Mouse (Mus musculus) embryo, embryonic 10.5 days (tissue): ENCODE measurements around the gene Tcf12.
A peak's percentile ranks its signal among the peaks of the same experiment; 100 is the strongest.

ENCODE experiments used
- DNase-seq: peaks from one replicate; pipeline ENCODE4 v3.0.0-alpha.2; 2015; ENCODE audit warnings: low spot score

The Tcf12 gene

GRCm38 (mm10) chr9:71835203-71835815 lies 276.4 kb downstream of the Tcf12 start:
- peak; percentile 60 for DNase-seq

- no peak for DNase-seq
Measured at GRCm38 (mm10) chr9:71834707-71835106, 277.0 kb downstream of the Tcf12 start.

DNA sequence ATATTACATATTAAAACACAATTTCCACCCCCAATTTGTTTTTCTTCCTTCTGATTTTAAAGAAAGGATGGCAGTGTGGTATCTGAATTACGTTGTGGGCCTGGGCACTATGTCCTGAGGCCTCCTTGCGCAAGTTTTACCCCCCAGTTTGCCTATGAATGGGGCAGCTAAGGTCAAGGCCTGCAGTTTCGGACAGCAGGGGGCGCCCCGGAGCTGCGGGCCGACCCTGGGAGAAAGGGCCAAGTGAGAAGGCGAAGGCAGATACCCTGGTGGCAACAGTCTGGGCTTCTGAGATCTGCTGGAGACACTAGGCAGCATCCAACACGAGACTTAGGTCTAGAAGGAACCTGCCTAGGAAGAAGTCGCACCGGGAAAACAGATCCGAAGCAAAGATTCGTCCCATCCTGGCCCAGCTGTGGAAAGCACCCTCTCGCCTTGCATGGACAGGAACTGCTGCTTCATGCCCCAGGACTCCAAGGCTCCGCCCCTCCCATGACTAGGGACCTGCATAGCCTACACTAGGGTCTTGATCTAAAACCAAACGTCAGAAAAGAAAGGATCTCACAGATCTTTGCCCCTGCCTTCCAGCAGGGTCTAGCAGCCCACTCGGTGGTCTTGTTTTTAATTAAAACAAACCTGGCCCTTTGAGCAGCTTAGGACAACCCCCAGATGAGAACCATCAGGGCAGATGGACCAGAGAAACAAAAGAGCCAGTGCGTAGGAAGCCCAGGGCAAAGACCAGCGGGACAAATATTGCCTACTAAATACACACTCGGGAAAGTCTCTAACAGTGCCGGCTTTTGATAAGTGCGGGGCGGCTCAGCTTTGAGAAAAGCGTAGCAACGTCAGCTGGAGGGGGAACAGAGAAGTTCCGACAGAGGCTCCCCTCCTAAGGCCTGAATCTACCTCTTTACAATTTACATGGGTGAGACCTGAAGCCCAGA lies 279.6 kb downstream of the Tcf12 start:
- DNase-seq = peak; percentile 61

- no peak for DNase-seq
Measured at GRCm38 (mm10) chr9:71830994-71831393, 280.7 kb downstream of the Tcf12 start.

DNA sequence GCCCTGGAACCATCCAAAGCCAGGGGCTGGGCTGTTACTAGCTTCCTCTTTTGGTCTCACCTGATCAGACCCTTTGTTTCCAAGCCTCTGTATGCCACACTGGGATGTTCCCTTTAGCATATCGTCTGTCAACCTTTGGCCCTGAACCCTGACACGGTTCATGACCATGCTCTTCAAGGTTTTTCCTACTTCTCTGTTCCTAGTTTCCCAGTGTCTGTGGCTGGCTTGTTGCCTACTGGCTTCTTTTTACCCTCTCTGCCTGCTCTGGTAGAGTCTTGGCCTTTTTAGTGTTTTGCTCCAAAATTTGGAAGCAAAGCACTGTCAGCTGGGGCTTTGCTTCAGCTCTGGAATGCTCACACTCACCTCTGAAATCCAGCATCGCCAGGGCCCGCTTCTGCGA lies 281.3 kb downstream of the Tcf12 start:
- DNase-seq = no peak

- no peak for DNase-seq
Measured at GRCm38 (mm10) chr9:71829753-71830152, 281.9 kb downstream of the Tcf12 start.

GRCm38 (mm10) chr9:71829137-71829536 lies 282.5 kb downstream of the Tcf12 start:
- DNase-seq = no peak

GRCm38 (mm10) chr9:71827371-71827770 lies 284.3 kb downstream of the Tcf12 start:
- DNase-seq = no peak

GRCm38 (mm10) chr9:71826040-71826525 lies 285.6 kb downstream of the Tcf12 start:
- no peak for DNase-seq

GRCm38 (mm10) chr9:71822003-71822402 lies 289.7 kb downstream of the Tcf12 start:
- no peak for DNase-seq

GRCm38 (mm10) chr9:71818453-71818852 lies 293.2 kb downstream of the Tcf12 start:
- DNase-seq = no peak

GRCm38 (mm10) chr9:71816121-71816520 lies 295.6 kb downstream of the Tcf12 start:
- DNase-seq = no peak

- DNase-seq = no peak
Measured at GRCm38 (mm10) chr9:71813565-71813964, 298.1 kb downstream of the Tcf12 start.

DNA sequence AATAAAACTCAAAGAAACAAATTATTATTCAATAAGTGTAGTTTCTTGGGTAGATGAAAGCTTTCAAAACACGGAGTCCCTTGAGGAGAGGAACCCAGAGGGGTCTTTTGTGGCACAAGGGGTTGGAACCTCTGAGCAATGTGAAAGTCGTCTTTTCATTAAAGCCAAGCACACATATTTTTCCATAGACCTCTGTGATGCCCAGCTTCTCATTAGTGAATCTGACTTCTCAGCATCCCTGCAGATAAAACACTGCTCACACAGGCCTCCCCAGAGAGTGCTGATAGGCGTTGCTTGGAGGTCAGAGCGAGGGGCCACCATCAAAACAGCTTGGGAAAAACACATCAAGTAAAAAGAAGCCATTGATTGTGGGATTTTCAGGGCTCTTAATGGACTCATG lies 298.8 kb downstream of the Tcf12 start:
- no peak for DNase-seq

DNA sequence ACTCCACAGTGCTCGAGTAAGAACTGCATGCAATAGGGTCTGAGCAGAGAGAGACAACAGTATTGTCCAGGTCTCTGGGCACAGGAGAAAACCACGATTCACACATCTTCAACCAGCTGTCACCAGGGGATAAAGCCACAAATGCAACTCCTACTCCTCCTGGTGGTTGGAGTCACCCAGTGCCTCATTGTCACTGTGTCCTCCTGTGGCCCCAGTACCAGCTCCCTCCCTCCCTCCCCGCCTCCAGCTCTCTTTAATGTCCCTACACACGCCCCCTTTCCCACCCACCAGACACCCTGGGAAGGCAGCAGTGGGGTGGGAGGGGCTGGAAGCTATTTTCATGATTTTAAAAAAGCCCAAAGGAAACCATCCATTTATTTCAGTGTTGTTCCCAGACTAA lies 299.3 kb downstream of the Tcf12 start:
- no peak for DNase-seq

GRCm38 (mm10) chr9:71811404-71811803 lies 300.3 kb downstream of the Tcf12 start:
- DNase-seq = no peak

DNA sequence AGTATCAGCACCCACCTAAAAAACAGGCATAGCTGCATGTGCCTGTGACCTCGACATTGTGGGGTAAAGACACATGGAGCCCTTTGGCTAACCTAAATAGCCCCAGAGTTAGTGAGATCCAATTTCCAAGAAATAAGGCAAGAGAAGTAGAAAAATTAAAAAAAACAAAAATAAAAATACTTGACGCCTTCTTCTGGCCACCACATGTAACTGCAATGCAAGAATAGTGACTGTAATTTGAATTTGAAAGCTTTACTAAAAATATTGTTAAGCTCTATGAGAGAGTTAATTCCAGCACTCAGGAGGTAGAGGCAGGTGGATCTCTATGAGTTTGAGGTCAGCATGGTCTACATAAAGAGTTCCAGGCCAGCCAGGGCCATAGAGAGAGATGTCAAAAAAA lies 300.9 kb downstream of the Tcf12 start:
- DNase-seq = no peak

- DNase-seq = peak; percentile 72
Measured at GRCm38 (mm10) chr9:71808640-71809254, 302.9 kb downstream of the Tcf12 start.

GRCm38 (mm10) chr9:71807801-71808200 lies 303.9 kb downstream of the Tcf12 start:
- no peak for DNase-seq

DNA sequence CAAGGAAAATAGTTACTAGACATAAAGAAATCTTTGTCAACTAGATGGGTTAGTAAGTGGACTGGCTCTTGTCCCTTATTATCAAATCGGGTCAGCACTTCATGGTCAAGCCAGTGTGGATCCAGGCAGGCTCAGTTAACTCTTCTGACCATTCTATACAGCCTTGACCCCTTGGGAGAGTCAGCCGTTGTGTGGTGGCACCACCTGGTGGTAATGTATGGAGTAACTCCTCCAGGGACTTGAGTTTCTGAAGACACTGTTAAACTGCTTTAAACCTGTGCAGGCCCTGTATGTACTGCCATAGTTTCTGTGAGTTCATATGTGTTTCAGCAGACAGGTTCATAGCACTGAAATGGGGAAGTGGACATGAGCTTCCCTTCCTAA lies 305.3 kb downstream of the Tcf12 start:
- peak; percentile 95 for DNase-seq

GRCm38 (mm10) chr9:71805646-71806421 lies 305.8 kb downstream of the Tcf12 start:
- DNase-seq = no peak

GRCm38 (mm10) chr9:71804116-71804515 lies 307.6 kb downstream of the Tcf12 start:
- peak; percentile 39 for DNase-seq
